Mouse (Mus musculus) small intestine, adult 10 weeks (tissue): ENCODE measurements around the gene Afm. TPM values are rescaled to one million over a fixed set of nuclear protein-coding genes. Genes with fewer than 3 reads are reported as not detected.

Experiments used
- polyA plus RNA-seq: library from polyadenylated mRNA; stranded (reverse); fragments of 350-450 nt; fragmentation: Illumina TruSeq; extraction: RNeasy Lipid Tissue Mini Kit (QIAGEN cat#74804); gene quantifications from one replicate; pipeline ENCODE4 v1.2.3, GENCODE M21; 2014; ENCODE audit warnings: low replicate concordance

Gene Afm
- polyA plus RNA-seq, result 1.0 TPM

GRCm38 (mm10) chr5:90518356-90519100 lies at the start of gene Afm:
Afm (plus strand) TSS chr5:90518932.

GRCm38 (mm10) chr5:90490518-90490917 lies 28.2 kb upstream of the Afm start, which contains the start of gene Afp:
Afp (plus strand) TSS chr5:90490737.

GRCm38 (mm10) chr5:90560743-90561142 lies 42.0 kb downstream of the Afm start, which contains the start of gene 5830473C10Rik:
5830473C10Rik (plus strand) TSS chr5:90561107.

Other genes starting within 250 kb of the Afm start
- gene Ankrd17, start 152.4 kb upstream of the Afm start, polyA plus RNA-seq, result 156 TPM
- gene Gm9958, start 151.7 kb upstream of the Afm start, polyA plus RNA-seq, result 8.4 TPM
- 2.9 TPM for gene Alb, start 58.0 kb upstream of the Afm start, polyA plus RNA-seq
- 35.0 TPM for gene Afp, start 28.2 kb upstream of the Afm start, polyA plus RNA-seq
- gene 5830473C10Rik, start 42.2 kb downstream of the Afm start, polyA plus RNA-seq, result not detected
- 53.5 TPM for gene Rassf6, start 121.7 kb downstream of the Afm start, polyA plus RNA-seq
- 3.7 TPM for gene Cxcl5, start 240.4 kb downstream of the Afm start, polyA plus RNA-seq
- gene Ppbp, start 249.6 kb downstream of the Afm start, polyA plus RNA-seq, result 0.41 TPM